Mouse (Mus musculus) Patski (cell line): Measurements from ENCODE around the gene Scrt2. TPM values are rescaled to one million over a fixed set of nuclear protein-coding genes. Genes with fewer than 3 reads are reported as not detected.

Source experiments
- ATAC-seq: fragments of 100-300 bp; one replicate; pipeline ENCODE4 v1.8.0; 2021
- CTCF ChIA-PET: fragments of 350-600 bp; sonication (Branson Sonifier 250); formaldehyde crosslinking; loops from one replicate; lab custom pipeline; 2022; ENCODE audit warnings: inconsistent platforms; lab: Charles Lee
- POLR2A ChIA-PET: fragments of 350-600 bp; sonication (Branson Sonifier 250); formaldehyde crosslinking; loops from one replicate; lab custom pipeline; 2022; ENCODE audit warnings: antibody characterized with exemption, inconsistent platforms; lab: Charles Lee
- DNase-seq: peaks from one replicate; pipeline ENCODE4 v3.0.0-alpha.2; 2011; ENCODE audit warnings: low read depth, low spot score
- H3K27me3 ChIP-seq: fragments of 371-371 bp; one replicate; pipeline ENCODE4 v1.5.1; 2021
- CTCF ChIP-seq: fragments of 100-300 bp; IDR thresholded peaks from one replicate; pipeline ENCODE4 v1.5.1; 2021
- in situ Hi-C: fragments of 300-500 bp; cut with MboI; formaldehyde crosslinking; loops from 3 replicates; pipeline ENCODE4 v1.11.1; 2018; ENCODE audit warnings: low pct_unique_long_range_greater_than_20kb, mixed read lengths
- polyA plus RNA-seq: library from polyadenylated mRNA; unstranded; gene quantifications from one replicate; pipeline ENCODE4 v1.2.3, GENCODE M21; 2021

Scrt2 gene
- polyA plus RNA-seq, 1 experiment from 2014 or later: not detected

DNA sequence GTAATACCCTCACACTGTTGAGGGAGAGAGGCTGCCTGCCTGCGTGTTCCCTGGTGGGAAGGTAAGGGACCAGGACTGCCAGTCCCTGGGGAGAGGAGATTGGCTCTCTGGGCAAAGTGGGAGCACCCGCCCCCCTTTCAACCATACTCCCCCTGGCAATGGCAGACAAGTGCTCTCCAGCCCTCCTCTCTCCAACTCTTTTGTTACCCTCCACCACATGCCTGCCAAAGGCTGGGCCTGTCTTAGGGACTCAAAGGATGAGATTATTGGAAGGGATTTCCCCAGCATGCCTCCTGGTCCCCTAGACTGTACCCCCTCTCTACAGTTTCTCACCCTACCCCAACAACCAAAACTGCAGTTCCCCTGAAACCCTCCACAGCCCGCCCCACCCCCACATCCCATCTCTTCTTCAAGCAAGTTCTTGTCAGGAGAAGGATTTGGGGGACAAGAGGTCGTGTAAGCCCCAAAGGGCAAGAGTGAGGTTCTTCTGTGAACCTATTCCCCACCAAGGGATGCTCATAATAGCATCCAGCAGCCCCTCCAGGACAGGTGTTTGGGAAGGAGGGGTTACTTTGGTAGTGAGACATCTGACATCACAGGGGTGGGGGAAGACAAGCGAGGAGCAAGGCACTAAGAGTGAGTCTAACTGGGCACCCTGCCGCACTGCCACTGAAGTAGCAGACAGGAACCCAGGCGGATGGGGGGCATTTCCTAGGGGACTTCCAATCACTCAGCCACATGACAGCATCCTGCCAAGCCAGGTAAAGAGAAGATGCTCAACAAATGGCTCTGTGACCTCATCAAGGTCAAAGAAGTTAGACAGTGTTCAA is 1.3 kb downstream of the Scrt2 start:
- in situ Hi-C loops: loop anchor here (10.0 kb wide), 1 partner anchor 112 kb away; no protein-coding TSS in a partner anchor
- ChIA-PET POLR2A (no interaction called here), CTCF (no interaction called here)
- DNase-seq: no peak
- ATAC-seq: no peak
- H3K27me3 ChIP-seq: peaks cover 43% of the 10 kb centered on the region
- TF ChIP-seq CTCF: no peak

GRCm38 (mm10) chr2:152083411-152083810 is 2.1 kb downstream of the Scrt2 start:
- H3K27me3 ChIP-seq: peaks cover 42% of the 10 kb centered on the region
- CTCF ChIA-PET: no interaction called here
- ATAC-seq (no peak), DNase-seq (no peak)
- POLR2A ChIA-PET: no interaction called here
- TF ChIP-seq CTCF: no peak
- in situ Hi-C loops: loop anchor here (10.0 kb wide), 1 partner anchor 111 kb away; no protein-coding TSS in a partner anchor

DNA sequence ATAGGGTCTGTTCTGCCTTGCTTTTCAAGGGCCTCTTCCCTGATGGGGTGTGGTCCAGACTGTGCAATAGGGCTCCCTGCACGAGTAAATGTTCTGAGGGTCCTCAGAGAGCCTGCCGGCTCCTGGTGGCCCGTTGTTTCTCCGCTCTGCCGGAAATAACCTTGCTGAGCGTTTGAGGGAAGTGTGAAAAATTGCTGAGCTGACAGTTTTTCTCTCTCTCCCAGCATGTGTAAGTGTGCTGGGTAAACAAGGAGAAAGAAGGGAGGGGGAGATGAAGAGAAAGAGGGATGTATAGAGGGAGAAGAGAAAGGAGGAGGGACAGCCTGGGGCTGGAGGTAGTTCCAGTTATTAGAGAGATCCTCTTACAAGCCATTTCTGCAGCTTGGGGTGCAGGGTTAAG is 3.0 kb downstream of the Scrt2 start:
- POLR2A ChIA-PET: no interaction called here
- in situ Hi-C loops: loop anchor here (10.0 kb wide), 1 partner anchor 111 kb away; no protein-coding TSS in a partner anchor
- CTCF ChIA-PET: no interaction called here
- ATAC-seq: no peak
- no peak for TF ChIP-seq CTCF
- no peak for DNase-seq
- peaks cover 34% of the 10 kb centered on the region for H3K27me3 ChIP-seq

DNA sequence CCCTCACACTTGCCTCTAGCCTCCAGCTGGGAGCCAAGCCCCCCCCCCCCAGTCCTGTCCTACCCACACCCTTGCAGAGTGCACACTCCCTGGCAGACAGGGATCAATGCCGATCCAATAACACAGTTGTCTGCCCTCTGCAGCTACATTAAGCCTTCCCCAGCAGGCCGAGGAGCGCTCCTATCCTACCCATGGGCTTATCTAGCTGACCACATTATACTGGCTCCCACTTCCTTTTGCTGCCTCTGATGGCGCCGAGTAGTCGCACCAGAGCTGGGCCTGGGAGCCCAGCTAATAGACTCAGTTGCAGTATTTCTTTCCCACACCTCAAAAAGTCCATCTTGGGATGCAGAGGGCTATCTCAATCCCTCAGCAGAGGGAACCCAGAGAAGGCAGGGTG is 4.1 kb downstream of the Scrt2 start:
- no peak for TF ChIP-seq CTCF
- DNase-seq: no peak
- ChIA-PET CTCF (interaction anchor here (1.0 kb wide), 1 partner anchor 112 kb away, joined by 4 read pairs; no protein-coding TSS in a partner anchor), POLR2A (no interaction called here)
- ATAC-seq: no peak
- peaks cover 25% of the 10 kb centered on the region for H3K27me3 ChIP-seq
- in situ Hi-C loops: loop anchor here (10.0 kb wide), 1 partner anchor 109 kb away; no protein-coding TSS in a partner anchor

DNA sequence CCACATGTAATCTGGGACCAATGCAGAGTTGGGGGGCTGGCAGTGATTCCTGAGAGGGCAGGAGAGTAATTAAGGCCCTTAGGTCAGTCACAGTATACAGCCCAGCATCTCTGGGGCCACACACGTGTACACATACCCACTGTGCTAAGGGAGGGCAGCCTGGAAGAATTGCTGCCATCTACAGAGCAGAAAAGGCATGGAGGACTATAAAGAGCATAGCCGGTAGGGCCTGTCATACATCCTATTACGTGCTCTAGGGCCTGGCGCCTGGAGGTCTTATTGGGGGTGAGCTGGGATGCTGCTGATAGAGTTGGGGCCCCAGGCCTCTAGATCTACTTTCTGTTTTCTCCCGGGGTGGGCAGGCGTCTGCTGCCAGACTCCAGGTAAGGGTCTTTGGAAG is 5.1 kb downstream of the Scrt2 start:
- in situ Hi-C loops: loop anchor here (10.0 kb wide), 1 partner anchor 108 kb away; no protein-coding TSS in a partner anchor
- ATAC-seq (no peak), DNase-seq (no peak)
- no peak for TF ChIP-seq CTCF
- H3K27me3 ChIP-seq: peaks cover 19% of the 10 kb centered on the region
- POLR2A ChIA-PET: no interaction called here
- CTCF ChIA-PET: interaction anchor here (1.5 kb wide), 1 partner anchor 13 kb away, joined by 4 read pairs; no protein-coding TSS in a partner anchor

GRCm38 (mm10) chr2:152087111-152087510 is 5.8 kb downstream of the Scrt2 start:
- ChIA-PET CTCF (interaction anchor here (1.5 kb wide), 1 partner anchor 13 kb away, joined by 4 read pairs; no protein-coding TSS in a partner anchor), POLR2A (interaction anchor here (0.9 kb wide), 1 partner anchor 24 kb away, joined by 3 read pairs; no protein-coding TSS in a partner anchor)
- DNase-seq (no peak), ATAC-seq (no peak)
- in situ Hi-C loops: loop anchor here (10.0 kb wide), 1 partner anchor 108 kb away; no protein-coding TSS in a partner anchor
- H3K27me3 ChIP-seq: peaks cover 17% of the 10 kb centered on the region
- TF ChIP-seq CTCF: no peak

DNA sequence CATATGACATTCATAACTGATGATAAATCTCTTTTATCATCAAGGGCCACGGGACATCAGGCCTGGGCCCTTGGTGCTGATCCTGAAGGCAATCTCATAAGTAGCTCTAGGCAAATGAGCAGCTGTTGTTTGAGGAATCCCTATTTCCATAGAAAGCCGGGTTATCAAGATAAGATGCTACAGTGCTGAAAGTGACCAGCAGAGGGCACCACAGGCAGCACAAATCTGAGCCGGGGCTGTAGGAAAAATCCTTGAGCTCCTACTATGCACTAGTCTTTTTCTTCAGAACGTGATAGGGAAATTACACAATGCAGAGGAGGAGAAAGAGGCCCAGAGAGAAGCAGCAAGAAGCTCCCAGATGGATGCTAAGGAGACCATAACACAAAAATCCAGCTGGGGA is 7.7 kb downstream of the Scrt2 start:
- in situ Hi-C loops: loop anchor here (10.0 kb wide), 1 partner anchor 106 kb away; no protein-coding TSS in a partner anchor
- ATAC-seq (no peak), DNase-seq (no peak)
- H3K27me3 ChIP-seq: peaks cover 6% of the 10 kb centered on the region
- peak; percentile 86 for TF ChIP-seq CTCF
- ChIA-PET CTCF (interaction anchor here (0.9 to 2.7 kb wide), 15 partner anchors 10 to 123 kb away, joined by 3 to 16 read pairs (median 4); no protein-coding TSS in a partner anchor), POLR2A (interaction anchor here (0.7 kb wide), 2 partner anchors 13 to 25 kb away, joined by 3 read pairs; no protein-coding TSS in a partner anchor)

DNA sequence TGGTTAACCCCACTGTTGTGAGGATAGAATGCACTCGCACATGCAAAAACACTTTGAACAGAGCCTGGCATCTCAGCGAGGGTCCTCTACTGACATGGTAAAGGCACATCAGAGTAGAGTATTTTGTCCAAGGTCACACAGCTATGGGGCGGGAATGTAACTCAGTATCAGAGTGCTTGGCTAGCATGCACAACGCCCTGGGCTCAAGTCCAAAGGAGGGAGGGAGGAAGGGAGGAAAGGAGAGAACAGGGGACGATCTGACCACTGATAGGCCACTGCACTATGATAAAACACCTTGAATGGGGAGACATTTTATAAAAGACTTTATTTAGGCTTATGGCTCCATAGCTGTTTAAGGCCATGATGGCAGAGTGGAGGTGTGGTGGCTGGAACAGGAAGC is 8.3 kb downstream of the Scrt2 start:
- TF ChIP-seq CTCF: no peak
- ATAC-seq (no peak), DNase-seq (no peak)
- H3K27me3 ChIP-seq: peaks cover 5% of the 10 kb centered on the region
- CTCF ChIA-PET: interaction anchor here (0.9 to 2.7 kb wide), 14 partner anchors 9 to 123 kb away, joined by 3 to 16 read pairs (median 4); no protein-coding TSS in a partner anchor
- POLR2A ChIA-PET: interaction anchor here (0.7 kb wide), 1 partner anchor 24 kb away, joined by 3 read pairs; no protein-coding TSS in a partner anchor
- in situ Hi-C loops: loop anchor here (10.0 kb wide), 1 partner anchor 105 kb away; no protein-coding TSS in a partner anchor

DNA sequence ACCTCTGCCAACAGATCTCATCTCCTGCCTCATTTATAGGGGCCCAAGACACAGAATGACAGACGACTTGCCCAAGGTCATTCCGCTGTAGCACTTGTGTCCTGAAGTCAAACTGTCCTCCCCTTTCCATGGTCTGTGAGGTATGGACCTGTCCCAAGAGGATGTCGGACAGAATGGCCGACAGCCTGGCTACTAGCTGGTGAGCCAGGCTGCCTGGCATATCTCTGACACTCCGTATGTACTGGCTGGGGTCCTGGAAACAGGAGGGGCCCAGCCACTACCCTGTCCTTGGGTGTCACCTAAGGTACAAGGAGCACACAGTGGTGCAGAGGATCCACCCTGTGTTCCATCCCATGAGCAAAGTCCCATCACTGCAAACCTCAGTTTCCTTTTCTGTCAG is 9.2 kb downstream of the Scrt2 start:
- H3K27me3 ChIP-seq: peaks cover 5% of the 10 kb centered on the region
- ChIA-PET CTCF (interaction anchor here (2.0 to 2.7 kb wide), 3 partner anchors 13 to 107 kb away, joined by 6 to 13 read pairs (median 9); no protein-coding TSS in a partner anchor), POLR2A (no interaction called here)
- TF ChIP-seq CTCF: no peak
- ATAC-seq (no peak), DNase-seq (no peak)
- in situ Hi-C loops: no loop called here

DNA sequence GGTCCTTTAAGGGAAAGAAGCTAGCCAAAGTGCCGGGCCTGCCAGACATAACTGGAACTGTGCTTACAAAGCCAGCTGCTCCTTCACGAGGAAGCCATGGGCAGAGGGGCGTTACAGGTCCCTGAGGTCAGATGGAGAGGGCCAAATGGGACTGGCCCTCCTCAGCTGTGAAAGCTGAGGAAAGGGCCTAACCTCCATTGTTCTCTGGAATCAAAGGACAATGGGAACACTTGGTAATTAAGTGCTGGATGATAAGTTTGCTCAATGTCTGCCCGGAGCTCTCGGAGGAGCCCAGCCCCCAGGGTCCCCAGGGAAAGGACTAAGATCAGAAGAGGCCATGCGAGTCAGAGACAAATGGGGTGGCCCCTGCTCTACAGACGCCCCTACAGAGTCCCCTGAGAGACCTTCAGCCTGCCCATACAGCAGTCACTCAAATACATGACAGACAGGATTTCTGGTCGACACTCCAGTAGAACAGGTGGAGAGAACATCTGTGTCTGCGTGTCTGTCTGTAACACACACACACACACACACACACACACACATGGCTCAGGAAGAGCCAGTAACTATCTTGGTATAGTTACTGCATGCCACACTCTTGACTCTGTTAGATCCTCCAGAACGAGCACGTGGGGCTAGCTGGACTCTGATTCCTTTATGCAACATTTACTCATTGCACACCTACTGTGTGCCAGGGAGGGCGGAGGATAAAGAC is 10.2 kb downstream of the Scrt2 start:
- TF ChIP-seq CTCF: no peak
- peaks cover 5% of the 10 kb centered on the region for H3K27me3 ChIP-seq
- in situ Hi-C loops: no loop called here
- DNase-seq (no peak), ATAC-seq (no peak)
- ChIA-PET POLR2A (no interaction called here), CTCF (no interaction called here)
